Mouse (Mus musculus) right cerebral cortex, postnatal 10 days (tissue): ENCODE data around the gene Dus2.

Experiments used
- DNase-seq, 2 experiments: peaks; one replicate each; pipeline ENCODE4 v3.0.0; 2021; ENCODE audit warnings: low spot score in 2 of 2

Dus2 gene

GRCm38 (mm10) chr8:106075863-106076174 is 84.7 kb downstream of the Dus2 start:
- no peak for DNase-seq

DNA sequence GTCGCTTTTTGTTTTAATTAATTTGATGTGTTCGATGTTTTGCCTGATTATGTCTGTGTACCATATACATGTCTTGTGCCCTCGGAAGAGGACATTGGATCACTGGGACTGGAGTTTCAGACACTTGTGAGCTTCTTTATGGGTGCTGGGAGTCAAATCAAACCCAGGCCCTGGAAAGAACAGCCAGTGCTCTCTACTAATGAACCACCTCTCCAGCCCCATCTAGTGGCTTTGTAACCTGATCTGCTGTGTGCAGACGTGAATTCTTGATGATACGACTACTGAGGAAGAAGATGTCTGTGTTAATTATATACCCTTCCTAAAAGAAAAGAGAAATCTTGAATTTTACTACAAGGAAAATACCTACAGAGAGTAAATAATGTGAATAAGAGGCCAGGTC is 85.5 kb downstream of the Dus2 start:
- no peak for DNase-seq

DNA sequence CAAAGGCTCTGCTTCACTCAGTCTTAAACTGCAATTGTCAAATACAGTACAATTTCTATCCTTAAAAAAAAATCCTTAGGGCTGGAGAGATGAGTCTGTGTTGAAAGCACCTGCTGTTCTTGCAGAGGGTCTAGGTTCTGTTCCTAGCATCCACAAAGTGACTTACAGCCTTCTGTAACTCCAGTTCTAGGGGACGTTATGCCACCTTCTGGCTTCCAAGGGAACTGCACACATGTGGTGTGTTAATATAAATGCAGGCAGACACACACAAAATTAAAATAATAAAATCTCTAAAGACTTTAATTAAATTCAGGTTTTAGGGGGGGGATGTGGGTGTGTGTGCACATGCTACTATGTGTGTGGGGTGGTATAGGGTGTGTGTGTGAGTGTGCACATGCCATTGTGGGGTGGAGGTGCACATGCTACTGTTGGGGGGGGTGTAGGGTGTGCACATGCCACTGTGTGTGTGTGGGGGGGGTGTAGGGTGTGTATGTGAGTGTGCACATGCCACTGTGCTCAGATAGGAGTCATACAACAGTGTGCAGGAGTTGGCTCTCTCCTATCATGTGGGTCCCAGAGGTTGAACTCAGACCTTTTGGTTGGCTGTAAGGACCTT is 86.4 kb downstream of the Dus2 start:
- DNase-seq: no peak

- DNase-seq: no peak
These were observed 111.2 kb downstream of the Dus2 start for GRCm38 (mm10) chr8:106102321-106102720.
